Mouse (Mus musculus) bone marrow macrophage, adult 2 months (primary cell): Measurements from ENCODE around the gene Sec14l1. TPM values are rescaled to one million over a fixed set of nuclear protein-coding genes. Genes with fewer than 3 reads are reported as not detected.
A peak's percentile ranks its signal among the peaks of the same experiment; 100 is the strongest.

ENCODE experiments used
- H3K27ac ChIP-seq: 2 replicates; pipeline ENCODE4 v1.5.1; 2012; ENCODE audit warnings: low read depth, low read length; ENCODE audit not compliant: insufficient read depth
- H3K4me1 ChIP-seq: 2 replicates; pipeline ENCODE4 v1.6.1; 2012; ENCODE audit warnings: low read length; ENCODE audit not compliant: control insufficient read depth, insufficient read depth
- H3K4me3 ChIP-seq: 2 replicates; pipeline ENCODE4 v1.5.1; 2012; ENCODE audit warnings: mild to moderate bottlenecking, low read length, moderate library complexity; ENCODE audit not compliant: insufficient read depth
- CTCF ChIP-seq: IDR thresholded peaks from 2 replicates; pipeline ENCODE4 v1.5.1; 2012; ENCODE audit warnings: low read depth, mild to moderate bottlenecking, low read length, moderate library complexity
- POLR2A ChIP-seq: IDR thresholded peaks from 2 replicates; pipeline ENCODE4 v1.6.1; 2012; ENCODE audit warnings: mild to moderate bottlenecking, low read depth, low read length, borderline replicate concordance
- polyA plus RNA-seq: library from polyadenylated mRNA; stranded (reverse); fragments of >200 nt; gene quantifications from 2 replicates; pipeline ENCODE4 v1.2.4, GENCODE M21; 2012; ENCODE audit not compliant: missing spikeins, insufficient read depth, insufficient read length

The Sec14l1 gene
- polyA plus RNA-seq, 1 experiment = 132 TPM

DNA sequence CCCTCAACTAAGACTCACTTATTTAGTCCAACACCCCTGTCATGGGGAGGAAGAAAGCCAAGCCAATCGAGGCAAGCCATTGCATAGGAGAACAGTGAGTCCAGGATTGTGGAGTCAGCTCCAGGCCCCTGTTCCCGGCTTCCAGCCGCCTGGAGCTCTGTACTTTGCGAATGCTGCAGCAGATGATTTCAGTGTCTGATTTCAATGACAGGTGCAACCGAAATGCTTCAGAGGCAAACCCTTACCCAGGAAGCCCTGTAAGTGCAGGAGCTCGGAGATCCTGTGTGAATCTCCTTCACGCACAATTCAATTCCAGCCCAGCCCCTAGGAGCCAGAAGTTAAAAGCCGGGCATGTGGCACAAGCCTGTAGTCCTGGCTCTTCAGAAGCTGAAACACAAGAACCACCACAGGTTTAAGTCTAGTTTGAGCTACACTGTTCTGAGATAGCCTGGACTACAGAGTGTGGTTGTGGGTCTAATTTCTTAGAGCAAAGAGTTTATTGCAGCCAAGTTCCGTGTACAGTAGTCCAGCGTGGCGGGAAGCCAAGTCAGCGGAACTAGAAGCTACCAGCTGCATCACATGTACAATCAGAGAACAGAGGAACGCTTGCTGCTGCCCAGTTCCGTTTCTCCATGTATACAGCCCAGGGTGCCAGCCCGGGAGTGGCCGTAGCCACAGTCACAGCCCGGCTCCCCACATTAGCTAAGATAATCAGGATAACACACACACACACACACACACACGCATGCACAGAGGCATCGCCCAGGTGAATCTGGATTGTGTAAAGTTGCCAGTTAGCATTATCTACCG, 53.5 kb downstream of the Sec14l1 start:
- TF ChIP-seq CTCF (no peak), POLR2A (no peak)
- no peak overlapping the region for H3K4me3 ChIP-seq
- H3K27ac ChIP-seq = no peak overlapping the region
- peaks cover 4% of the 10 kb centered on the region for H3K4me1 ChIP-seq

DNA sequence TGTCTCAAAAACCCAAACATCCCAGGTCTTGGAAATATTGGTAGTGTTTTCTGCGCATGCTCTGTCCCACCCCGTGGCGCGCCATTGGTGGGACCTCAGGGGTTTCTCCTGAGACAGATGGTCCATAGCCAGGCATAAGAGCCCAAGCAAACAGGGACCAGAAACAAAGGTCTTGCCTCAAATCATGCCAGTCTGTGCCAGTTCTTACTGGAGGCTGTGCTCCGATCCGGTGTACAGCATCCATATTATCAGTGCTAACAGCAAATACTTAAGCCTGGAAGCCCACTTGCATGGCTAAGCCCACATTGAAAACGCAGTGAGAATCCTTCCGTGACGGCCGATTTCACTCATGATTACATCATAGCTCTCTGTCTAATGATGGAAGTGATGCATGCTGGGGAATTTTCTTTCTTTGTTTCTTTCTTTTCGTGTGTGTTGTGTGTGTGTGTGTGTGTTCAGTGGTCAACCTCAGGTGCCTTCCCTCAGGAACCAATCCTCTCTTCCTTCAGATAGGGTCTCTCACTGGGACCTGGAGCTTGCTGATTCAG, 54.2 kb downstream of the Sec14l1 start:
- Histone ChIP-seq H3K4me3 (no peak overlapping the region), H3K4me1 (peaks cover 4% of the 10 kb centered on the region), H3K27ac (no peak overlapping the region)
- TF ChIP-seq POLR2A = no peak
- no peak for TF ChIP-seq CTCF

DNA sequence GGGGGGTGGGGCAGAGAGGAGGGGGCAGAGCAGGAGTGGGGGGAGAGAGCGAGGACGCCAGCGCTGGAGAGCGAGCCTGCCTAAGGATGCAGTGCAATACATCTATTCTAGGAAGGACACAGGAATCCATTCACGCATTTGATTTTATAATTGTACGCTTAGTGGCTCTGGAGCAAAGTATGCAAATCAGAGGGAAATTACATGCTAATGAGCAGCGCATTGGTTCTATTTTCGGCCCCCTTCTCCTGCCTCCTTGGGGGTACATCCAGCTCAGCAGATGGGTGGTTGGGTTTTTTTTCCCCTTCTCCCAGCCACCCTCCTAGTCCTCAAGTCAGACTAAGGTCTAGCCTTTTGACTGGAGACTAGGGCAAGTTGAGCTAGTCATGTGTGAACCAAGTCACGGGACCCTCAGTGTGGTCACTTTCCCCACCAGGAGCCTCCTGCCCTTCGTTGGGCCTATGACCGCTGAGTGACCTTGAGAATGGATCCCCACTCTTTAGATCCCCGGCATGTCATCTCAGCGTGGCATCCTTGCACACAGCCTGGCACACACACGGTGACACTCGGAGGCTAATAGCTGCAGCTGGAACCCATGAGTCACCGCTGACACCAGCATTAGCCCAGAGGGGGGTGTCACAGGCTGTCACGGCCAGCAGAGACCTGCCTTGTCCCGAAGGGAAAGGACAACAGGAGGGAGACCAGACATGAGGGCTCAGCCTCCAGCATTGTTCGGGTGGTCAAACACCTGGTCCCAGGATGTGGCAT, 55.0 kb downstream of the Sec14l1 start:
- H3K27ac ChIP-seq = no peak overlapping the region
- TF ChIP-seq CTCF = no peak
- no peak for TF ChIP-seq POLR2A
- peaks cover 4% of the 10 kb centered on the region for H3K4me1 ChIP-seq
- H3K4me3 ChIP-seq = no peak overlapping the region

DNA sequence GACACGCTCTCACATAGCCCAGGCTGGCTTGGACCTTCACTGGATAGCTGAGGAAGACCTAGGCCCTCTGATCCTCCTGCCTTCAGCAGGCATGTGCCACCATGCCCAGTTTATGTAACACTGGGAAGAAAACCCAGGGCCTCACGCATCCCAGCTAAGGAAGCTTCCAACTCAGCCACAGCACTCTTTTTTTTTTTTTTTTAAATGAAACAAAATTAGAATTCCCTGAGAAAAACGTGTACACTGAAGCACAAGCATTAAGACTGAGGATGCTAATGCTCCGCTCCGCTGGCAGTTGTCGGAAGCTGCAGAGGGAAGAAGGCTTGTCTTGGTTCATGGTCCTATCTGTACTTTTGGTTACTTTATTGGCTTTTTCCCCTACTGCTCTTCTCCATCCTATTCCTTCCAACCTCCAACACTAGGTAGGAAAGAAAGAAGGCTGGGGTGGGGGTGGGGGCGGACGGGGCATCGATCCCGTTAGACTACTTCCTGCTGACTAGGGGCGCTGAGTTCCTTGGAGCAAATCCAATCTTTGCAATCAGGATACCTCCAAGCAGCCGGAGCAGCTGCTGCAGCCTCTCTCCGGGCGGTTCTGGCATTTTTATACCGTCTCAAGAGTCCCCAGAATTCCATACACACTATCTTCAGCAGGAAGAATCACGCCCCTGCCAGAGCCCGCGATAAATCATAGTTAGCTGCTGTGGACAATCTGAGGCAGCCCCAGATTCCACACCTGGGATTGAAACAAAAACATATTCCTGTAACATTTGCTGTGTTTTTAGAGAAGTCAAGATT, 59.3 kb downstream of the Sec14l1 start:
- Histone ChIP-seq H3K4me3 (peak overlapping the region; percentile 8; the same call in 1 of the 2 replicates), H3K27ac (peak overlapping the region; percentile 4; the same call in 1 of the 2 replicates), H3K4me1 (no peaks in the 10 kb centered on the region; the same call in none of the 2 replicates)
- TF ChIP-seq POLR2A = no peak
- TF ChIP-seq CTCF = no peak

DNA sequence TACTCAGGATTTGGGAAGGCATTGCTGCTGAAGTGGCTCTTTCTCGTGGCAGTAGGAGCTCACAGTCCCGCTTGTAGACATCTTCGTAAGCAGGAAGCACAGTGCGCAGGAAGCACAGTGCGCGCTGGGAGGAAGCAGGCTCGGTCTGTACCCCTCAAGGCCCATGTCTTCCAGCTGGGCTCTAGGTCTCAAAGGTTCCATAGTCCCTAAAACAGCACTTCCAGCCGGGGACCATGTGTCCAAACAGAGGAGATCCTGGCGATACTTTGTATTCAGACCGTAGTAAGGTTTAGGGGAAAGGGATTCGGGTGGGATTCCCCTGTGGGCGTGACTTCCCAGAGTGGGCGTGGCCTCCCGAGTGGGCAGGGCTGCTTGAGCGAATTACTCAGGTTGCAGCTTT, 60.0 kb downstream of the Sec14l1 start:
- Histone ChIP-seq H3K4me1 (no peaks in the 10 kb centered on the region; the same call in none of the 2 replicates), H3K27ac (peak overlapping the region; percentile 4; the same call in 1 of the 2 replicates), H3K4me3 (peak overlapping the region; percentile 8; the same call in 1 of the 2 replicates)
- TF ChIP-seq POLR2A (no peak), CTCF (no peak)

DNA sequence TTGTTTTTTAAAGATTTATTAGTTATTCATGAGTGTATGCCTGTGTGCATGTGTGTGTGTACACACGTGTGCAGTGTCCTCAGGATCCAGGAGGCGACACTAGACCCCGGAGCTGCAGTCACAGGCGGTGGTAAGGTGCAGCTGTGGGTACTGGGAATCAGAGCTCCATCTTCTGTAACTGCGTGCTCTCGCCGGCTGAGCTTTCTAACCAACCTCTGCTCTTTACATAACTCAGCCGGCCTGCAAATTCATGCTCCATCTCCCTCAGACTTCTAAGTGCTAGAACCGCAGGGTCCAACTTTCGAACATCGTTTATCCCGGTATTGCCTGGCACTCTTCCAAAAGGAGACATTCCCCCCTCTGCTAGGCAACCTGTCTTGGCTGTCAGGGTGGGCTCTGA, 60.5 kb downstream of the Sec14l1 start:
- TF ChIP-seq CTCF (no peak), POLR2A (no peak)
- Histone ChIP-seq H3K4me1 (no peaks in the 10 kb centered on the region; the same call in none of the 2 replicates), H3K27ac (no peak overlapping the region), H3K4me3 (no peak overlapping the region)

DNA sequence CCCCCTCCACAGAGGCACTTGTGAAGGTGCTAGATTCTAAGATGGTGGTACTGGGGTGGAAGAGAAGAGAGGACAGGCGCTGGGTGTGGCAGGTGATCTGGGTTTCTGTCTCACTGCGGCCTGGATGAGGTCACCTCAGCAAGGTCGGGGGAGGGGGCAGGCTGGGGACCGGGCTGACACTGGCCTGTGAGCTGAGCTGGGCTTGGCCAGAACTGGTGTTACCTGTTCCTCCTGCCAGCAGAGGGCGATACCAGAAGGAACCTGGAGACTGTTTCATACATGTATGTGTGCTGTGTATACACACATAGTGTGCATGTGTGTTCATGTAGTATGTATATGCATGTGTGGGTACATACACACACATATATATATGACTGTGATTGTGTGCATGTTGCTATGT, 61.3 kb downstream of the Sec14l1 start:
- no peak overlapping the region for H3K4me3 ChIP-seq
- H3K27ac ChIP-seq = no peak overlapping the region
- no peak for TF ChIP-seq CTCF
- no peak for TF ChIP-seq POLR2A
- no peaks in the 10 kb centered on the region; the same call in none of the 2 replicates for H3K4me1 ChIP-seq

DNA sequence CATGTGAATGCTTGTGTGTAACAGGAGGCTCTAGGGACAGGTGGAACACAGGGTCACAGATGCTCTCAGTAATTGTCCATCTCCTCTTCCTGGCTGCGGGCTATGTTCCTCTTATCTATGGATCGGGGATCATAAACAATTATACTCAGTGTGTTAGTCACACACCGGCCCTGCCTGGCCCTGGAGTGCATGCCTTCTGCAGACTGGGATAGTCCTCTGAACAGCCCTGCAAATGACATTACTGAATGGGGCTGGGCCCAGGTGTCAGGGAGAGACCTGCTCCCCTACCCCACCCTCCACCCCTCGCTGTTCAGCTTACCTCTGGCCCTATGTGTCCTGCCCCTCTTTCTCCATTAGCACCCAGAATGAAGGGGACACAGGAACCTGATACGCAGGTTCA, 61.9 kb downstream of the Sec14l1 start:
- TF ChIP-seq CTCF = no peak
- no peak for TF ChIP-seq POLR2A
- no peaks in the 10 kb centered on the region; the same call in none of the 2 replicates for H3K4me1 ChIP-seq
- no peak overlapping the region for H3K4me3 ChIP-seq
- no peak overlapping the region for H3K27ac ChIP-seq

DNA sequence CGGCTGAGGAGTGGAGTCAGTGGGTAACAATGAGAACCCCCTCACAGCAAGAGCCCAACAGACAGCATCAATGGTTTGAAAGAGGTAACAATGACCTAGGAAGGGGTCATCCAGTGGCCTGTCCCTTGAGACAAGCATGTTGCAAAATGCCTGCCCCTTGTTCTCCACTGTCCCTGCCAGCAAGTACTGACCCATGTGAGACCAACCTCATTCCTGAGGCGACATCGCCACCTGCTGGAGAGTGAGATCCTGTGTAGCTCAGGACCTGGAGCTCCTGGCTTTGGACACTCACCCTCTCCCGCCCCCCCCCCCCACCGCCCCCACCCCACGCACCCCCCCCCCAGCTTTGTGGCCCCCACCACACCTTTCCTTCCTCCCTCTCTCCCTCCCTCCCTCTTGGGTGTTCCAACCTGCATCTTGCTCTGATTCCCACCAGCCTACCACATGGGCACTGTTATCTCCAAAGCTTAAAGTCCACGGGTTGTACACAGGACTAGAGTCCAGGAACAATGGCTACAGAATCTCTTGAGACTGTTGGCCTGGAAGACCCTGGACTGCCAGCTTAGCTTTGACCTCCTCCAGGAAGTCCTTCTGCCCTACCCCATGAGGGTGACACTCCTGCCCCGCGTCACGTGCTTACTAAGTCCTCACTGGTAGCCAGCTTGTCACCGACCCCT, 62.5 kb downstream of the Sec14l1 start:
- no peak overlapping the region for H3K27ac ChIP-seq
- H3K4me3 ChIP-seq = no peak overlapping the region
- no peaks in the 10 kb centered on the region; the same call in none of the 2 replicates for H3K4me1 ChIP-seq
- no peak for TF ChIP-seq POLR2A
- peak; percentile 31 for TF ChIP-seq CTCF

DNA sequence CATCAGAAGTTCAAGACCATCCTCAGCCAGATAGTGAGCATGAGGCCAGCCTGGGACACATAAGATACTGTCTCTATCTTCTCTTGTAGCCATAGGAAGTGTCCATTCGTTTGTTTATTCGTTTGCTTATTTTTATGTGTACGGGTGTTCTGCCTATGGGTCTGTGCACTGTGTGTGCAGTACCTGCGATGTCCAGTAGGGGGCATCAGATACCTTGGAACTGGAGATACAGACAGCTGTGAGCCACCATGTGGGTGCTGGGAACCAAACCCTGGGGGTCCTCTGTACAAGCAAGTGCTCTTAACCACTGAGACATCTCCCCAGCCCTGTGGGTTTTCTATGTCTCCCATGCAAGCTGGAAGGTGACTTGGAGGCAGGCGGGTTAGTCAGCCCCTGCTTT, 64.9 kb downstream of the Sec14l1 start:
- H3K4me1 ChIP-seq = no peaks in the 10 kb centered on the region; the same call in 1 of the 2 replicates
- no peak overlapping the region for H3K27ac ChIP-seq
- H3K4me3 ChIP-seq = no peak overlapping the region
- TF ChIP-seq POLR2A (no peak), CTCF (peak; percentile 56; the same call in 1 of the 2 replicates)
